In genomic region chr10:41088852-41089251, GRCm38 (mm10) we compare ENCODE assay signal across 21 mouse cellular contexts. TPM values are rescaled to one million over a fixed set of nuclear protein-coding genes. Genes with fewer than 3 reads are reported as not detected.
DNase-seq lines count a peak whose midpoint lies in the region; ATAC-seq lines count a peak whose summit lies in the region.
"Had no signal": no experiment of that assay in that cellular context is flagged by ENCODE, and none has a peak within 500 bp of the region (broad histone marks: within the 10 kb centered on the region; RNA-seq: fewer than 3 reads in every experiment).

No protein-coding gene starts in this region.

- DNase-seq in adrenal gland, postnatal 10 days = peak; percentile 13
- no peak for DNase-seq in adrenal gland, postnatal 4 days (ENCODE audit: low spot score in 2 of 2)
- DNase-seq in neural tube, embryonic 11.5 days (ENCODE audit: low spot score) = peak; percentile 18
- no peak for DNase-seq in neural tube, embryonic 10.5 days (ENCODE audit: extremely low spot score, low spot score)
- peak; percentile 45 for DNase-seq in embryo, embryonic 11 days
- DNase-seq in mesoderm, embryonic 11.5 days (ENCODE audit: low read depth, low spot score) = peak; percentile 16
- no peak for DNase-seq in cerebellum, postnatal 4 days (ENCODE audit: low spot score in 2 of 2)
- no peak for DNase-seq in left cerebral cortex, adult 18-20 months (ENCODE audit: low spot score in 2 of 2)
- DNase-seq: cerebellum, adult 2 months; kidney, adult 9 months; lung, adult 18-20 months; right cerebral cortex, postnatal 25 days; thymus, adult 2 months had no signal

- no peaks in the 10 kb centered on the region for H3K9me3 ChIP-seq in neural tube, embryonic 11.5 days (ENCODE audit: control insufficient read depth, low read length)
- H3K9me3 ChIP-seq: embryonic facial prominence, embryonic 12.5 days; forebrain, embryonic 10.5 days; heart, embryonic 15.5 days; hindbrain, embryonic 15.5 days; limb, embryonic 13.5 days; neural tube, embryonic 15.5 days had no signal

- no peak overlapping the region for H3K27ac ChIP-seq in neural tube, embryonic 11.5 days (ENCODE audit: low read depth, low read length)
- H3K27ac ChIP-seq: embryonic facial prominence, embryonic 12.5 days; forebrain, embryonic 10.5 days; heart, embryonic 15.5 days; hindbrain, embryonic 15.5 days; limb, embryonic 13.5 days; neural tube, embryonic 15.5 days had no signal

- no peaks in the 10 kb centered on the region for H3K4me1 ChIP-seq in neural tube, embryonic 11.5 days (ENCODE audit: control insufficient read depth, insufficient read depth, low read length)
- H3K4me1 ChIP-seq: embryonic facial prominence, embryonic 12.5 days; forebrain, embryonic 10.5 days; heart, embryonic 15.5 days; hindbrain, embryonic 15.5 days; limb, embryonic 13.5 days; neural tube, embryonic 15.5 days had no signal

- no peaks in the 10 kb centered on the region for H3K27me3 ChIP-seq in neural tube, embryonic 11.5 days (ENCODE audit: control insufficient read depth, insufficient read depth, low read length)
- H3K27me3 ChIP-seq: embryonic facial prominence, embryonic 12.5 days; limb, embryonic 13.5 days; neural tube, embryonic 15.5 days had no signal

- WGBS in neural tube, embryonic 11.5 days = 64% methylated on average over 7 of the region's 7 CpGs

- no peaks in the 10 kb centered on the region for H3K36me3 ChIP-seq in neural tube, embryonic 11.5 days (ENCODE audit: control insufficient read depth, insufficient read depth, low read length)
- H3K36me3 ChIP-seq: embryonic facial prominence, embryonic 12.5 days; forebrain, embryonic 10.5 days; heart, embryonic 15.5 days; hindbrain, embryonic 15.5 days; limb, embryonic 13.5 days; neural tube, embryonic 15.5 days had no signal

- no peak overlapping the region for H3K4me3 ChIP-seq in neural tube, embryonic 11.5 days (ENCODE audit: low read depth, low read length)
- H3K4me3 ChIP-seq: embryonic facial prominence, embryonic 12.5 days; forebrain, embryonic 10.5 days; heart, embryonic 15.5 days; hindbrain, embryonic 15.5 days; limb, embryonic 13.5 days; neural tube, embryonic 15.5 days had no signal

- ATAC-seq in neural tube, embryonic 11.5 days (ENCODE audit: insufficient read depth, low FRiP score, low TSS enrichment) = no peak

- H3K9ac ChIP-seq in neural tube, embryonic 11.5 days (ENCODE audit: low read length) = no peak overlapping the region
- H3K9ac ChIP-seq: embryonic facial prominence, embryonic 12.5 days; heart, embryonic 15.5 days; hindbrain, embryonic 15.5 days; limb, embryonic 13.5 days; neural tube, embryonic 15.5 days had no signal

- no peak overlapping the region for H3K4me2 ChIP-seq in neural tube, embryonic 11.5 days (ENCODE audit: low read depth)
- H3K4me2 ChIP-seq: embryonic facial prominence, embryonic 12.5 days; heart, embryonic 15.5 days; hindbrain, embryonic 15.5 days; limb, embryonic 13.5 days; neural tube, embryonic 15.5 days had no signal

RNA-seq across cellular contexts. Expression of gene Gpr6, which starts 16.8 kb away (rescaled TPM):
- not detected for total RNA-seq in adrenal gland, postnatal 10 days (2021)
- not detected for total RNA-seq in adrenal gland, postnatal 4 days (2021)
- polyA plus RNA-seq in neural tube, embryonic 11.5 days (2014; fragmentation: Nextera tagmentation; extraction: Ambion mirVana) = not detected in 2 replicates
- total RNA-seq in left cerebral cortex, adult 18-20 months (2021) = 10 to 100 TPM in 1 of 2 experiments, 1 to 10 TPM in 1; 5.8 to 12.2 TPM
- total RNA-seq: megakaryocyte progenitor cell, adult 5-6 weeks had no signal
- polyA plus RNA-seq: embryonic facial prominence, embryonic 12.5 days; forebrain, embryonic 10.5 days; gonadal fat pad, adult 2 months; heart, embryonic 15.5 days; limb, embryonic 13.5 days; thymus, adult 2 months had no signal

Comparison
In these comparisons a context has a peak if more than half of its experiments do, and no peak if none do; other contexts are left out.
1. DNase-seq: peak in adrenal gland, postnatal 10 days (single experiment), neural tube, embryonic 11.5 days (single experiment), embryo, embryonic 11 days (single experiment) and mesoderm, embryonic 11.5 days (single experiment); none in adrenal gland, postnatal 4 days (0 of 2), neural tube, embryonic 10.5 days (single experiment), cerebellum, postnatal 4 days (0 of 2) and left cerebral cortex, adult 18-20 months (0 of 2).
2. RNA of gene Gpr6, which starts 16.8 kb away (total RNA-seq): 5.8 to 12.2 TPM in left cerebral cortex, adult 18-20 months; not detected in adrenal gland, postnatal 10 days and not detected in adrenal gland, postnatal 4 days; every median in the first group is over 4 times any median in the second.